Mouse (Mus musculus) lung, embryonic 14.5 days (tissue): Measurements from ENCODE around the gene Tenm4. TPM values are rescaled to one million over a fixed set of nuclear protein-coding genes. Genes with fewer than 3 reads are reported as not detected.
A peak's percentile ranks its signal among the peaks of the same experiment; 100 is the strongest.

Experiments
- ATAC-seq: fragments of 200-750 bp; cut with Nextera tagmentation; 2 replicates; pipeline ENCODE4 v1.8.0; 2017; ENCODE audit warnings: mild to moderate bottlenecking, moderate TSS enrichment, moderate library complexity; ENCODE audit not compliant: insufficient read depth
- DNase-seq: peaks from one replicate; pipeline ENCODE4 v3.0.0-alpha.2; 2015
- H3K27ac ChIP-seq: fragments of 300-500 bp; sonication (generic); 2 replicates; pipeline ENCODE4 v1.5.1; 2014; ENCODE audit warnings: low read depth, mild to moderate bottlenecking, moderate library complexity
- H3K27me3 ChIP-seq: fragments of 300-500 bp; sonication (generic); 2 replicates; pipeline ENCODE4 v1.6.1; 2014; ENCODE audit warnings: low read length, control low read depth; ENCODE audit not compliant: insufficient read depth
- H3K36me3 ChIP-seq: fragments of 300-500 bp; sonication (generic); 2 replicates; pipeline ENCODE4 v1.6.1; 2014; ENCODE audit warnings: control low read depth; ENCODE audit not compliant: insufficient read depth
- H3K4me1 ChIP-seq: fragments of 300-500 bp; sonication (generic); 2 replicates; pipeline ENCODE4 v1.6.1; 2014; ENCODE audit warnings: antibody characterized with exemption, control low read depth; ENCODE audit not compliant: insufficient read depth
- H3K4me2 ChIP-seq: fragments of 300-500 bp; sonication (generic); 2 replicates; pipeline ENCODE4 v1.6.1; 2014; ENCODE audit warnings: mild to moderate bottlenecking
- H3K4me3 ChIP-seq: fragments of 300-500 bp; sonication (generic); 2 replicates; pipeline ENCODE4 v1.5.1; 2014; ENCODE audit warnings: low read depth, low read length
- H3K9ac ChIP-seq: fragments of 300-500 bp; sonication (generic); 2 replicates; pipeline ENCODE4 v1.6.1; 2014
- H3K9me3 ChIP-seq: fragments of 300-500 bp; sonication (generic); 2 replicates; pipeline ENCODE4 v1.6.1; 2016; ENCODE audit warnings: low read depth, low read length, control low read depth
- CTCF ChIP-seq: IDR thresholded peaks from 2 replicates; pipeline ENCODE4 v1.5.1; 2016; ENCODE audit warnings: antibody characterized with exemption, low read depth
- WGBS: fragments of 180-500 bp; shearing (Covaris S2); extraction: QIAGEN DNeasy Blood & Tissue Kit; methylation state at CpG from one replicate; pipeline ENCODE4 v1.1.7; 2014; 5-methylcytosine and 5-hydroxymethylcytosine counted together
- polyA plus RNA-seq: library from polyadenylated mRNA; unstranded; fragments of >200 nt; fragmentation: Nextera tagmentation; extraction: Ambion mirVana; gene quantifications from 2 replicates; pipeline ENCODE4 v1.2.1, GENCODE M21; 2014

Tenm4 gene
- polyA plus RNA-seq, 1 experiment from 2014 or later: 24.9 TPM

GRCm38 (mm10) chr7:96883297-96883696, 712.3 kb downstream of the Tenm4 start:
- ATAC-seq (no peak), DNase-seq (no peak)
- TF ChIP-seq CTCF: no peak
- Histone ChIP-seq H3K4me1 (no peaks in the 10 kb centered on the region), H3K36me3 (peaks cover 17% of the 10 kb centered on the region; the same call in 1 of the 2 replicates), H3K4me2 (no peak overlapping the region), H3K27ac (no peak overlapping the region), H3K9ac (no peak overlapping the region), H3K9me3 (no peaks in the 10 kb centered on the region), H3K27me3 (no peaks in the 10 kb centered on the region), H3K4me3 (no peak overlapping the region)
- 95% methylated on average over 3 of the region's 3 CpGs for WGBS

- Histone ChIP-seq H3K4me1 (no peaks in the 10 kb centered on the region), H3K4me3 (no peak overlapping the region), H3K27ac (no peak overlapping the region), H3K36me3 (peaks cover 17% of the 10 kb centered on the region; the same call in 1 of the 2 replicates), H3K9me3 (no peaks in the 10 kb centered on the region), H3K9ac (no peak overlapping the region), H3K4me2 (no peak overlapping the region), H3K27me3 (no peaks in the 10 kb centered on the region)
- WGBS: 85% methylated on average over 18 of the region's 18 CpGs
- no peak for TF ChIP-seq CTCF
- ATAC-seq (no peak), DNase-seq (no peak)
These were observed 716.1 kb downstream of the Tenm4 start for GRCm38 (mm10) chr7:96887088-96887654.

GRCm38 (mm10) chr7:96889061-96890034, 718.3 kb downstream of the Tenm4 start:
- H3K27ac ChIP-seq: no peak overlapping the region
- no peaks in the 10 kb centered on the region for H3K27me3 ChIP-seq
- no peak overlapping the region for H3K4me3 ChIP-seq
- no peak overlapping the region for H3K9ac ChIP-seq
- H3K36me3 ChIP-seq: peaks cover 24% of the 10 kb centered on the region; the same call in 1 of the 2 replicates
- H3K4me2 ChIP-seq: no peak overlapping the region
- ATAC-seq: no peak
- no peaks in the 10 kb centered on the region for H3K4me1 ChIP-seq
- no peak for TF ChIP-seq CTCF
- DNase-seq: no peak
- H3K9me3 ChIP-seq: no peaks in the 10 kb centered on the region
- WGBS: 88% methylated on average over 18 of the region's 18 CpGs

GRCm38 (mm10) chr7:96890035-96890621, 719.1 kb downstream of the Tenm4 start:
- H3K9ac ChIP-seq: no peak overlapping the region
- no peak overlapping the region for H3K27ac ChIP-seq
- no peak overlapping the region for H3K4me3 ChIP-seq
- no peak for TF ChIP-seq CTCF
- no peaks in the 10 kb centered on the region for H3K4me1 ChIP-seq
- DNase-seq (peak; percentile 54), ATAC-seq (no peak)
- H3K4me2 ChIP-seq: no peak overlapping the region
- H3K9me3 ChIP-seq: no peaks in the 10 kb centered on the region
- no peaks in the 10 kb centered on the region for H3K27me3 ChIP-seq
- 50% methylated on average over 7 of the region's 7 CpGs for WGBS
- H3K36me3 ChIP-seq: peaks cover 26% of the 10 kb centered on the region

GRCm38 (mm10) chr7:96890987-96891386, 719.9 kb downstream of the Tenm4 start:
- Histone ChIP-seq H3K4me1 (no peaks in the 10 kb centered on the region), H3K36me3 (peaks cover 28% of the 10 kb centered on the region), H3K27me3 (no peaks in the 10 kb centered on the region), H3K9ac (no peak overlapping the region), H3K4me3 (no peak overlapping the region), H3K9me3 (no peaks in the 10 kb centered on the region), H3K4me2 (no peak overlapping the region), H3K27ac (no peak overlapping the region)
- WGBS: 89% methylated on average over 10 of the region's 10 CpGs
- DNase-seq (no peak), ATAC-seq (no peak)
- no peak for TF ChIP-seq CTCF

- TF ChIP-seq CTCF: peak; percentile 37; the same call in 1 of the 2 replicates
- WGBS: 26% methylated on average over 10 of the region's 10 CpGs
- Histone ChIP-seq H3K27ac (peak overlapping the region; percentile 83), H3K36me3 (peaks cover 22% of the 10 kb centered on the region), H3K4me3 (no peak overlapping the region), H3K9me3 (no peaks in the 10 kb centered on the region), H3K9ac (no peak overlapping the region), H3K4me1 (peaks cover 14% of the 10 kb centered on the region), H3K27me3 (no peaks in the 10 kb centered on the region), H3K4me2 (peak overlapping the region; percentile 34; the same call in 1 of the 2 replicates)
- ATAC-seq (peak; percentile 86), DNase-seq (peak; percentile 82)
These were observed 728.1 kb downstream of the Tenm4 start for GRCm38 (mm10) chr7:96899036-96899569.

GRCm38 (mm10) chr7:96902183-96902582, 731.1 kb downstream of the Tenm4 start:
- Histone ChIP-seq H3K4me1 (peaks cover 16% of the 10 kb centered on the region), H3K4me2 (no peak overlapping the region), H3K27ac (no peak overlapping the region), H3K9ac (no peak overlapping the region), H3K36me3 (peaks cover 13% of the 10 kb centered on the region; the same call in 1 of the 2 replicates), H3K27me3 (no peaks in the 10 kb centered on the region), H3K9me3 (no peaks in the 10 kb centered on the region), H3K4me3 (no peak overlapping the region)
- DNase-seq (peak; percentile 69), ATAC-seq (peak; percentile 55; the same call in 1 of the 2 replicates)
- 18% methylated on average over 5 of the region's 5 CpGs for WGBS
- TF ChIP-seq CTCF: no peak
